Mouse (Mus musculus) adrenal gland, adult 8-10 months (tissue): ENCODE measurements around the gene Aspscr1. TPM values are rescaled to one million over a fixed set of nuclear protein-coding genes. Genes with fewer than 3 reads are reported as not detected.
"Not testable (repeated sequence)": the region's sequence is repeated elsewhere in the genome, so short reads cannot be mapped to it uniquely, and the experiment has no call there.

ENCODE experiments used
- DNase-seq: peaks from one replicate; pipeline ENCODE4 v3.0.0; 2022
- total RNA-seq, 4 experiments: library from RNA; stranded (reverse); gene quantifications; 2 replicates each; pipeline ENCODE4 v1.2.4; 2022

Gene Aspscr1
- total RNA-seq, 4 experiments from 2014 or later, result 101 to 108 (median 106) TPM

DNA sequence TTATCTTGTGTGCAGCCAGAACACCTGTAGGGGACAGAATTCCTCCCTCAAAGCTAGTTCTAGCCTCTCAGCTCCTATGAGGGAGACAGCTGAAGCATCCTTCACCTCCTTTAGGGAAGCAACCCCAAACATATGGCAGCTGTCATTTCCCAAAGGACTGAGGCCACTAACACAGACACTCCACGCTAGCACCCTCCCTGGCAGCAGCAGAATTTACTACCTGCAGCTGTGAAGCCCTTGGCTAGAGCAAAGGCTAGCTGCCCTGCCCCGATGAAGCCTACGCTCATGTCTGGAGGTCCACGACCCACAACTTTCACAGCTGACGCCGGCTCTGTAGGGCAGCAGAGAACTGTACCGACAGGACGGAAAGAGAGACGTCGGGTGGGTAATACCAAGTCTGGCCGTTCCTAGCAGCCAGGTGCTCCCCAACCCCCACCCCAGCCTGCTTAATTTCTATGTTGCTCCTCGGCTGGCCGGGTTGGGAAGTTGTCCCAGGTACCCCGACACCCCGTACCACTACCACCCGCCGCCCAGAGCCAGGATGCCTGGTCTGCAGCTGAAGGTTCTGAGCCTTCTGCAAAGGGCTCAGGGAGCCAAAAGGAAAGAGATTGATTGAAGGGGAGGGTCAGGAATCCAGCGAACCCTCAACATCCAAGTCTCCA lies 29.7 kb upstream of the Aspscr1 start:
- no peak for DNase-seq

DNA sequence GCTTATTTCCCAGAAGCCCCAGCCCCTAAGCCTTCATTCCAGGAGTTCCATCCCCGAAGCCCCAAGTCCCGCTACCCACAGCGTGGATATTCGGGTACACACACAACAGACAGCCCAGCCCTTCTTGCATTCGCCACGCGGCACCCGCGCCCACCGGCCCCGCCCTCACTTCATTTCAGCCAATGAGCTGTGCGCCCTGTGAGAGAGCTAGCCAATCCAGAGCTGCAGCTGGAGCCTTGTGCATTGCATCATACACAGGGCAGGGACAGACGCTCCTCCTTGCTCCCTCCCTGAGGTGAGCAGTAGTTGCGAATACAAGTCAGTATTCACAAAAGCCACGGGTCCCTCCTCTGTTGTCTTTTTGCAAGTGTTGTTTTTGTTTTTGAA lies 29.2 kb upstream of the Aspscr1 start, which contains the start of gene Pycr1:
Gene Pycr1, minus strand, starts transcription at position 169 of the 387 bp plus-strand sequence.
- peak; percentile 91 for DNase-seq

DNA sequence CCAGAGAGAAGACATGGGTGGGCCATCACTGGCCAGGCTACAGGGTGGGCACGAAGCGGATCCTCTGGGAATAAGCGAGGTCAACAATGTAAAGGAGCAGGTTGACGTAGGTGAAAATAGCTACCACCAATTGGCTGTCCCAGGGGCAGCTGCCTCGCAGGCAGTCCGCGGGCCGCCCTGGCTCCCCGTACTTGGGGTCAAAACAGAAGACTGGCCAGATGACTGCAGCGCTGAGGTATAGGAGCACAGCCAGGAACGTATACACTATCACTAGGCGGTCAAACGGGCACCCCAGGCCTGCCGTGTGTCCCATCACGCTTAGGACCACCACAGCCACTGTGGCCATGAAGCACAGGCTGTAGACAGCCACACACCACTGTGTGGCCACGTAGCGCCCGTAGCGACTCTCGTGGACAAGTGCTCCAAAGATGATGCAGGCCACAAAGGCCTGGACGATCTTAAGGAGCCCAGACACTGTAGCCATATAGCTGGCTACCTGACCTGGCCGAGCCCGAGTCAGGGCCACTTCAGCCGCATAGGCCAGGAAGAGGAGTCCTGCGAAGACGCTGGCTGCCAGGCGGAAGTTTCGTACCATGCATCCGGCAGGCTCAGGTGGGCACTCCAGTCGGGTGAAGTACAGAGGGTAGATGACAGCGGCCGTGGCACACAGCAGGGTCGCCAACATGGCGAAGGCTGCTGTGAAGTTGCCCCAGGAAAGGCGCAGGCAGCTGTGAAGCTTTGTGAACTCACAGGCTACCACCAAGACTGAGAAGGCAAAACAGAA lies 25.5 kb upstream of the Aspscr1 start:
- no peak for DNase-seq

DNA sequence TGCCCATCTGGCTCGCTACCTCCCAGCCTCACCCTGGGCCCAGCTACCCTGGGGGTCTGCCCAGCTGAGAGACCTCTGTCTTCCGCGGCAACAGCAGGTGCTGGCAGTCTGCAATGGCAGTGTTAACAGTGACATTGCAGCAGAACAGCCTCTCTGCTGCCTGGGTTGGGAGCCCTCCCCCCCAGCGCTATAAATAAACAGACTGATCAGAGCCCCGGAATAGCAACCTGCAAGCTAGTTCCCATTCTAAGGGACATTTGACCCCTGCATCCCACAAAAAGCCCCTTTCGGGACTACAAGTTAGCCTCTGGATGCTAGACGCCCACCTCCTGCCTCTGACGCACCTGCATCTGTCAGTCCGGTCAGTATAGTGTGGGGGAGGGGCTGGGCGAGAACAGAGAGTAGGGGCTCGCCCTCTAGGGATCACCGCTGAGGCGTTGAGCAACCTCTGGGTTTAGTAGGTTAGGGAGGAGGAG lies 24.7 kb upstream of the Aspscr1 start, which contains the start of gene Myadml2:
Gene Myadml2, minus strand, starts transcription at position 158 of the 476 bp plus-strand sequence.
- DNase-seq, result no peak

DNA sequence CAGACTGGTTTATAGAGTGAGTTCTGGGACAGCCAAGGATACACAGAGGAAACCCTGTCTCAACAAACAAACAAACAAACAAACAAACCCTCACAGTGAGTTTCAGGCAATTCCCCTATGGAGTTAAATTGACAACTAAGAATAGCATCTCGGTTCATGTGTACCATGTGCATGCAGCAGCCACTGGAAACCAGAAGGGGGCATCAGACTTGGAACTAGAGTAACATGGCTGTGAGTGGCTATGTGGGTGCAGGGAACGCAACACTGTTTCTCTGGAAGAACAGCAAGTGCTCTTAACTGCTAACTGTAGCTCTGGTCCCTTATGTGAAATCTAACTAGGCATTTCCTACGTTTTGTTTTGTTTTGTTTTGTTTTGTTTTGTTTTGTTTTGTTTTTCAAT lies 20.9 kb upstream of the Aspscr1 start:
- no peak for DNase-seq

DNA sequence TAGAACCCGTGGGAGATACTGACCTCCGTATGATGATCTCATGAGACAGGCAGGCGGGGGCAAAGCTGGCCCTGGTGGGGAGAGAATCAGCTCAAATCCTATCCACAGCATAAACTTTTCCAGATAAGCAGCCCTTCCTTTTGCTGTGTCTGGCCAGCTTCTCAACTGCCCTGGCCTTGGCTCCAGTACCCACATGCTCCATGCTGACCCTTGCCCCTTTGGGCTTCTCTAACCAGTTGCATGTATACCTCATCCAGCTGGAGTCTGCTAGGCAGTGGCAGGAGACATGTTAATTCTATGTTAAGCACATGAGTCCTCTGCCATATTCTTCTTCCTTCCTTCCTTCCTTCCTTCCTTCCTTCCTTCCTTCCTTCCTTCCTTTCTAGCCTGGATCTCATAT lies 18.0 kb upstream of the Aspscr1 start:
- DNase-seq, result no peak

DNA sequence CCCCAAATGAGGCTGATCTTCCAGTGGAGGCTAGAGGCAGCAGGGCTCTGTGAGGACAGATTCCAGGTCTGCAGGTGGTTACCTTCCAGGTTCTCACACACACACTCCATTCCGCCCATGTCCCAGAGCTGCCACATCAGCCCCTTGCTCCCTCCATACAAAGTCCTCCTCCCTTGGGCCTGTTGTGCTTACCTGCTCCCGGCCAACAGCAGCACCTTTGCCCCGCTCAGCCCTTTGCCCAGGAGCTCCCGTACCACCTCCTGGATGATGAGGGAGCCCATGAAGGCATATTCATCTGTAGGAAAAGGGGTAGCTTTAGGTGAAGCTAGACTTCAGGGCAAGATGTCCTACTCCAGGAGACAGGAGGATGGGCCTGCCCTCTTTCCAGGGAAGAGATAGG lies 15.5 kb upstream of the Aspscr1 start:
- no peak for DNase-seq

DNA sequence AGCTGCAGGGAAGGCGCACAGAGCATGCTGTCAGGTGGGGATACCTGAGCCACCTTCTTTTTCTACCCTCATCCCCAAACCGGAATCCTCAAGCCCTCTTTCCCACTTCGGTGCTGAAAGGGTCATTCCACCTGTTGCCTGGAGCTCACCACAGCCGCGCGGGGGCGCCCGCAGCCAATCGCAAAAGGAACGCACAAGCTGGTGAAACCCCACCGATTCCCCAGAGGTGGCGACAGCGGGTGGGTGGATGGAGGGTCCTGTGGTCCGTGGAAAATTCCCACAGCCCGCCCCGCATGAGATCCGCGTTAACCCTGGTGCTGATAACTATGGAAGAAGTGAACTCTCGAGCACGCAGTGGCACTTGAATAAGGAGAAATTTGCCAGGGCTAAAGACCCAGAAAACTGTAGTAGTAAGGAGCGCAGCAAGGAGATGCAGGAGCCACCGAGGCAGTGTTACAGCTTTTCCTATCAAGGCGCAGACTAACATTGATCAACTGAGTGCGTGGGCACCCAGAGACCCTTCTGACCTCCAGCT lies 13.8 kb upstream of the Aspscr1 start:
- peak; percentile 67 for DNase-seq

DNA sequence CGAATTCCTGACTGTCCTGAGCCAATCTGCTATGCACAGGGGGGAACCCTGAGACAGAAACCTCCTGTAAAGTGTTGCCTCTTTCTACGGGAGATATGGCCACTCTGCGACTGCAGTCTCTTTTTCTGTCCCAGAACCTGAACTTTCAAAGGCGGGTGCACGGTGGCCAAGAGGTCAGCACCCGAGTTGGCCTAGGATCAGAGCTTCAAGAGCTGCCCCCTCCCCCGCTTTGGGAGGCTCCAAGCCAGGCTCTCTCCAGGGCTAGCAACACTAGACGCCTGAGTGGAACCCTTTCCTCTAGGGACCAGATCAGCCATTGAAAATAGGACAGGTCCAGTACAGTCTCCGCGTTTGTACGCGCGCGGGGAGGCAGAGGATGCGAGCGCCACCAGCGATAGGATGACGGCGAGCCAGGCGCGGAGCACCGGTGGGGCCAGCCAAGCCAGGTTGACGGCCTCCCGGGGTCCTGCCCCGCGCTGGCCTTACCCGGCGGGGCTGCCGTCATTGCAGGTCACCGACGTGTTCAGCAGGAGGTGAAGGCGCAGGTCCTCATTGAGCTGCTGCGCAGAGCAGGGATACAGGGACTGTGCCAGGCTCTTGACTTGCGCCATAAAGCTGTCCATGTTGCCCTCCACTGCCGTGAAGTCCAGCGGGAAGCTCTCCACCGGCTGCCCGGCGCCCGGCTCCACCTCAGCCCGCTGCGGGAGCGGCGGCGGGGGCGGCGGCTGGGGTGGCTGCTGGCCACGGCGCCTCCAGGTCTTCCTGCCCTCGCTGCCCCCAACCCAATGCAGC lies 13.1 kb upstream of the Aspscr1 start:
- no peak for DNase-seq

DNA sequence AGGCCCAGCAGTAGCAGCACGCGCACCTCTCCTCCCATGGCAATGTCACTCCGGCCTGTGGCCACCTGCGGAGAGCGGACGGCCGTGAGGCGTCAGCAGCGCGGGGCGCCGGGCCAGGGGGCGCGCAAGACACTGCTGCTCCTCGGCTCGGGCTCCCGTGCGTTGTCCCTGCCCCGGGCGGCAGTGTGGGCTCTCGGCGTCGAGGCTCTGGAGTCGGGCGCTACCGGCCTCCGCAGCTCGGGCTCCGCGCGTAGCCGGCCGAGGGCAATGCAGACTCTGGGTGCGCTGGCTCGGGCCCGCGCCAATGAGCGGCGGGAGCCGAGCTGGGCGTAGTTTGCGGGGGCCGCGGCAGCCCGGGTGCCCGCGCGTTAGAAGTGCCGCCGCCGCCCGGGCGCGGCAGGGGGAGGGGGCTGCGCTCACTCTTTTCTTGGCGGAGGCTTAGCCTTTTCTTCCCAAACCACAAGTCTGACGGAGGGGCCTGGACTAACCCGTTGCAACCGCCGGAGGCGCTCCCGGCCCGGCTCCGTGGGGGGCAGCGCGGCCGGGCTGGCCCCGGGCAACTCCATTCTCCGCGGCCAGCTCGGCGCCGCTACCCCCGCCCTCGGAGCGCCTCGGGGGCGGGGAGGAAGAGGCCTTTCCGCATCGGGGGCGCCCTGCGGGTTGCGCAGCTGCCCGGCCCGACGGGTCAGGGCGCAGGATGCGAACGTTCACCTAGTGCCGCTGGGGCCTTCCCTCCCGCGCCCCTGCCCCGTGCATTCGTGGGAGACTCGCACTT lies 12.3 kb upstream of the Aspscr1 start:
- DNase-seq, result no peak

DNA sequence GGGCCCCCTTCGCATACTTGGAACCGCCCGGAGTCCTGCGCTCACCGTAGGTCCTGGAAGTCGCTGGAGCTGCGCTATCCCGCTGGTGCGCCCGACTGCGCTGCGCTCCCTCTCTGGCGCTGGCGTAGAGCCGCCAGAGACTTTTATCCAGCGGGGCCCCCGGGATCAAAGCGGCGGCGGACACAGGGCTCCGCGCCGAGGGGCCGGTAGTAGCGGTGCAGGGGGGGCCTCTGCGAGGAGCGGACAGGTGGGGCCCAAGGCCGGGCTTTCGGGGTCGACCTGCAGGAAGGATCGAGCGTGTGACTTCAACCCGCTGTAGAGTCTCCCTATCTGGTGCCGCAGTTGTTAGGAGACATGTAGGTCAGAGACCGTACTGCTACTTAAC lies 11.7 kb upstream of the Aspscr1 start, which contains the start of gene Notum:
Gene Notum, minus strand, starts transcription at position 100 of the 385 bp plus-strand sequence.
- no peak for DNase-seq

DNA sequence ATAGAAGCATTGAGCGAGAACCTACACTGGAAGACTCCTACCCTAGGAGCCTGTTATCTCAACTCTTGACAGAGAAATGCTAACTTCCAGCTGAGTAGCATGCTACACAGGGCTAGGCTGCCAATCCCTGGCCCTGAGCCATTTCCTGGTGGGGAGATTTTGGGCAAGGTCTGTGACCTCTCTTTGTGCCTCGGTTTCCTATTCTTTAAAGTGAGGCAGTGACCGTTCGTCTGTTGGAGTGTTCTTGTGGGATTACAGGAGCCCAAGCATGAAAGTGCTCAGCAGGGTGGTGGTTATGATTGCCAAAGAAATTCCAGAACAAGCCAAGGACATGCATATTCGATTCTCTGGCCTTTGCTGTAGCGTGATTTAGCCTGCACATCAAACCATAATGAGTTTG lies 10.0 kb upstream of the Aspscr1 start:
- no peak for DNase-seq

DNA sequence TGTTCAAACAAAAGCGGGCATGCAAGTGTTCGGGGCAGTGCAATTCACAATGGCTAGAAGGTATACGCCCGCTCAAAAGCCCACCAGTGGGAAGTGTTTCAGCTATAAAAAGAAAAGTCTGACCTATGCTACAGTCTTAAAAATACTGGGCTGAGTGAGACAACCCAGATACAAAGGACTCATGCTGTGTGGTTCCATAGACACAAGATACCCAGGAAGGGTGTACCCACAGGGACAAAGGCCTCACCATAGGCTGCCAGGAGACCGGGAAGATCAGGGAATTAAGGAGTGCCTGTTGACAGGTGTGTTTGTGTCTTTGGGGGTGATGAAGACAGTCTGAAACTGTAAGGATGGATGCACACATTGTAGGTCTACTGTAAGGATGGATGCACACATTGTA lies 9.1 kb upstream of the Aspscr1 start:
- no peak for DNase-seq

DNA sequence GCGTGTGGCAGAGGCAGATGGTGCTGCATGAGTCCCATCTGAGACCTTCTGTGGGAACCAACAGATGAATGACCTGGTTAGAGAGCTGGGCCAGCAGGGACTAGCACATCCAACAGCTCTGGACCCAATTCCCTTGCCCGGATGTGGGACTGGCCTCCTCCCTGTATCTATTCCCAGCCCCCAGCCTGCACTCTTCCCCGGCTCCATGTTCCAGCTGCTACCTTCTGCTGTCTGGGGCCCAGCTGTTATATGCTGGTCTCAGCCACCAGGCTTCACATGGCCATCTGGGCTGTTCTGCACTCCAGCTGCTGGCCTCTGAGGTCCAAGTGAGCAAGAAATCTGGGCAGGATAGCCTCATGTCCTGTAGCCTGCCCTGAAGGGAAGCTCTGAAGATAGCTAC lies 7.4 kb upstream of the Aspscr1 start:
- DNase-seq, result no peak

DNA sequence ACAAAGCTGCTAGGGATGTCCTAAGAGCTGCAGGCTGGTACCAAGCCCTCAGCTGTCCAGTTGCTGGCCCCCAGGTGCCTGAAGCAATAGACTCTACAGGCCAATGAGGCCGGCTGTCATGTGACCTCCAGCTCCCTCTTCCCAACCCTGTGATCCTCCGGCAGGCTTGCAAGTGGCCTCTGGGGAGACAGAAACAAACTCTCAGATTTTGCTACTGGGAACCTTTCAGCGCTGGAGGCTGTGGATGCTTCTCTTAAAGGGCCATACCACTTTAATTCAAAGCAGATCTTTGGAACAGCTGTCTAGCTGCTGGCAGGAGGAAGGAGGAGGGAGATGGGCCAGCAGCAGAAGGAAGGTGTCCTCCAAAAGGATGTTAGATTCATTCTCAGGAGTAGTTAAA lies 6.2 kb upstream of the Aspscr1 start:
- no peak for DNase-seq

DNA sequence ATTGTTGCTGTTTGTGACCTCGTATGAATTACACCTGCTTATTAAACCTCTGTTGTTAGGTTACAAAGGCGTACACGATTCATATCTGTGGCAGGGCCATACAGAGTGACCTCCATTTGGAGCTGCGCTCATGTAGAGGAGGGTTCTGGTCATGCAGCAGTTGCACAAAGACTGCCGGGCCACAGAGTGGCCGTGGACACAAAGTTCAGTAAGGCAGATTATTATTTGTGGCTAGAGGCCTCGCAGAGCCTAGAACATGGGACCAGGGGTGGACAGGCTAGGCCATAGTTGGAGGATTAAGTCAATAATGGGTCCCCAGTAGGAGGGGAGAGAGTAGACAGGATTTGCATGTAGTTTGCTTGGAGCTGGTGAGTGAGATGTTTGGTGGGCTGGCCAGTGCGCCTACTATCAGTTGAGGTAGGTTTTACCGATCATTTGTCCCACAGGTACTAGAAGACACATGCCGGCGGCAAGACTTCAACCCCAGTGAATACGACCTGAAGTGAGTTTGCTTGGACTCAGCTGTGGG lies 885 bp downstream of the Aspscr1 start:
- DNase-seq, result no peak

DNA sequence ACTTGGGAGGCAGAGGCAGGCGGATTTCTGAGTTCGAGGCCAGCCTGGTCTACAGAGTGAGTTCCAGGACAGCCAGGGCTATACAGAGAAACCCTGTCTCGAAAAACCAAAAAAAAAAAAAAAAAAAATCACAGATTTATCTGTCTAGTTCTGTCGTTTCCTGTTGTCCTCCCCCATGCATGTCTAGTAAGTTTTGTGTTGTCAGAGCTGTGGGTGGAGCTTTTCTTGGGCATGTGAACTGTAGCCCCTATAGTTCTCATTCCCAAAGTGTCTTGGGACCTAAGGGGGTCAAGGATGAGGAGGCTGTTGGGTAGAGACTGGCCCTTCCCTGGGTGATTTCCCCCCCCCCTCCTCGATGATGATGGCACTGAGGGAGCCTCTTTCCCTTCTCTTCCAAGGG lies 3.1 kb downstream of the Aspscr1 start:
- not testable (repeated sequence) for DNase-seq

DNA sequence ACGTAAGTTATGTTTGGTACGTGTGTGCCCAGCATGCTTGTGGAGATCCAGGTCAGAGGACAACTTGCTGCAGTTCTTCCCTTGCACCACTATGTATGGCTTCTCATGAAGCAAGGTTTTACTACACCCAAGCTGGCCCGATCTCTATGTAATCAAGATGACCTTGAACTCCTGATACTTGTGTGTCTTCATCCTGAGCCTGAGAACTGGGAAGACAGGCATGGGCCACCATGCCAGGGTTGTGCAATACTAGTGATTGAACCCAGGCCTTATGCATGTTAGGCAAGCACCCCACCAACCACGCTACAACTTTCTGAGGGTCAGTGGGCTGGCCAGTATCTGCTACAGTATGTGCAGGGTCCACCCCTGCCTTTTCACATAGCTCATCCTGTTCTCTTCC lies 4.2 kb downstream of the Aspscr1 start:
- no peak for DNase-seq

DNA sequence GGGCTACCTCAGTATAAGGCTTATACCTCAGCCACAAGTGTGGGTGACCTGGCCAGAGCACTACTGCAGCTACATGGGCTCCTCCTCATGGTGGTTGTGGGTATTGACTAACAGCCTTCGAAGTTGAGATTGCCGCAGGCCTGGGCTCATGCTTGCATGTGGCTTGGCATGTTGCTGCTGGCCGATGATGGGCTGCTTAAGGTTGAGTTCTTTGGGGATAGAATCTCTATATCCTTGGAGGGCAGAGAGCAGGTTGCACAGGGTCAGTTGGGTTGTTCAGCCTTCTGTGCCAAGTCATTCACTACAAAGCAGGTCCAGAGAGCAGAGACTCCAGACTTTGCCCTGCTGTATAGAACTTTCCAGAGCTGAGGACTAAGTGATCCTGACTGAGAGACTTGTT lies 7.1 kb downstream of the Aspscr1 start:
- DNase-seq, result no peak

DNA sequence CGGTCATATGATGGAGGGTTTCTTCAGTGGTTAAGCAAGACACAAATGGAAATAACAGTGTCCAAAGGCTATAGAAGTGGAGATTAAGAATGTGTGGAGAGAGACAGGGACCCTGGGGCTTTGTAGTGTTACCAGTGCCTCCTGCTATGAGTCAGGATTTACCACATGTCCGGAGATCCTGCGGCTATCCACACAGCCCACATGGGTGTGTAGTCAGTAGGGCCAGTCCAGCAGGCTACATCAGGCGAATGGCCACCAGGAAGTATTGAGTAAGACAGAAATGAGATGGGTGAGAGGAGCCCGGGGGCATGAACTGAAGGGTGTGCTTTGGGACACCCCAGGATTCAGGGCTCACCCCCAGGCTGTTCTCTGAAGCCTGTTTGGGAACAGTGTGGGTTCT lies 9.9 kb downstream of the Aspscr1 start:
- no peak for DNase-seq

DNA sequence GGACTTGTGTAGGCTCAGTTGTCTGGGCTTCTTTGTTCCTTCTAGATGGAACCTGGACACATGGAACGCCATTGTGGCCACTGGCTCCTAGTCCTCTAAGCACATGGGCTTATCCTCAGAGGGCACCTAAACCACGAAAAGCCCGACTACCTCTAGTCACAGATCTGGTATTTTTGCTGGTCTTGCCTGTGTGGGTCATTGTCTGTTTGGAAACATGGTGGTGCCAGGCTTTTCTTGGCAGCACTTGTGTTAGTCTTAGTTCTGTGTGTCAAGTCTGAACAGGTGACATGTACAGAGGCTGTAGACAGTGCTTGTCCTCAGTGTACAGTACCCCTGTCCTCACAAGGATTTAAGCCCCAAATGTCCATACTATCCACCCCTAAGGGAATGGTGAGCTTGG lies 10.8 kb downstream of the Aspscr1 start:
- DNase-seq, result no peak

DNA sequence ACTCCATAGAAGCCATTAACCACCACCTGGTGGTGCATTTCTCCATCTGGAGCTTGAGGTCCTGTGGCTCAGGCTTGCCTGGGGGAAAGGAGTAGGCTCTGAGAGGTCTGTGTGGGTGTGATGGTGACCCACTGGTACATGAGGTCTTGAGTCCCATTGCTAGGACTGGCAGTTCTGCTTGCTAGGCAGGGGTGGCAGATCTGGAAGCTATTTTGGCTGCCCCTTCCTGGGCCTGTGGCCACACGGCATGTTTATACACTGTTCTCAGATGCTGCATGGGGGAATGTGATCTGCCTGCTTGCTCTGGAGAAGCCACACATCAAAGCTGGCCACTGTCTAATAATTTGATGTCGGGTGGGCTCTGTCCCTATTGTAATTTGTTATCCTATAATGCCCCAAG lies 11.3 kb downstream of the Aspscr1 start:
- DNase-seq, result no peak
